Mouse (Mus musculus) adrenal gland, postnatal 0 days (tissue): ENCODE data around the gene Gm3526. TPM values are rescaled to one million over a fixed set of nuclear protein-coding genes. Genes with fewer than 3 reads are reported as not detected.

ENCODE experiments used
- polyA plus RNA-seq: library from polyadenylated mRNA; unstranded; fragments of >200 nt; fragmentation: Nextera tagmentation; extraction: Ambion mirVana; gene quantifications from 2 replicates; pipeline ENCODE4 v1.2.1, GENCODE M21; 2015

The Gm3526 gene
- polyA plus RNA-seq = not detected in 2 replicates

DNA sequence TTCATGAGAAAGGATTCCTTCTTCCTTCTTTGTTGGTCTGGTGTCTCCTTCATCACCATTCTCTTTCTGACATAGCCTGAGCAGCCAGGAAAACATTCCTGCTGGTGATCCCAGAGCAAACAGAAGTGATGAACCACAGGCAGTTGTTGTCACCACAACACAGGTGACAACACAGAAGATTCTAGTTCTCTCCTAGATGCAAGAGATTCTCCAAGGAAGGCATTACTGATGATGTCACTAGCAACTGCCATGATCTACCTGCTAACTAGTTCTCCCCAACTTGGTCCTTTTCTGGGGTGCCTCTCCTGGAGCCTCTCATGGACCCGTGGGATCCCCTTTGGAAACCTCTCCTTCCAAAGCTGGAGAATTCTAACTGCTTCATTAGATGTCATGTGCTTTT is at the start of gene Gm3526:
Gm3526 (minus strand) TSS at position 101 of the 400 bp plus-strand sequence.

Other genes starting within 250 kb of the Gm3526 start
- not detected in 2 replicates for gene Gm3298, start 244.7 kb downstream of the Gm3526 start, polyA plus RNA-seq
- not detected in 2 replicates for gene 4930555G01Rik, start 210.0 kb downstream of the Gm3526 start, polyA plus RNA-seq
- 0.14 and 0.57 TPM in 2 replicates for gene Gm8281, start 189.5 kb downstream of the Gm3526 start, polyA plus RNA-seq
- gene Gm8279, start 129.1 kb downstream of the Gm3526 start, polyA plus RNA-seq = not detected in 2 replicates
- not detected in 2 replicates for gene Gm3317, start 96.0 kb downstream of the Gm3526 start, polyA plus RNA-seq
- gene Gm8271, start 74.8 kb downstream of the Gm3526 start, polyA plus RNA-seq = not detected in 2 replicates
- not detected in 2 replicates for gene Gm3542, start 74.3 kb upstream of the Gm3526 start, polyA plus RNA-seq
- 0.08 TPM in 1 of 2 replicates, not detected in the other for gene Gm3500, start 128.5 kb upstream of the Gm3526 start, polyA plus RNA-seq
- 0.08 and 0.46 TPM in 2 replicates for gene Gm3194, start 194.9 kb upstream of the Gm3526 start, polyA plus RNA-seq
- gene Gm8246, start 217.2 kb upstream of the Gm3526 start, polyA plus RNA-seq = not detected in 2 replicates
- not detected in 2 replicates for gene Gm3187, start 223.6 kb upstream of the Gm3526 start, polyA plus RNA-seq
- 0.28 and 0.61 TPM in 2 replicates for gene Gm3488, start 241.1 kb upstream of the Gm3526 start, polyA plus RNA-seq